Mouse (Mus musculus) liver, embryonic 16.5 days (tissue): ENCODE data around the gene Golph3. TPM values are rescaled to one million over a fixed set of nuclear protein-coding genes. Genes with fewer than 3 reads are reported as not detected.

Experiments
- polyA plus RNA-seq: library from polyadenylated mRNA; unstranded; fragments of >200 nt; fragmentation: Nextera tagmentation; extraction: Ambion mirVana; gene quantifications from 2 replicates; pipeline ENCODE4 v1.2.1, GENCODE M21; 2015

Gene Golph3
- polyA plus RNA-seq, 1 experiment from 2014 or later, result 38.1 TPM

Other genes starting within 250 kb of the Golph3 start
- gene Zfr, start 203.6 kb upstream of the Golph3 start, polyA plus RNA-seq, result 34.8 and 38.1 TPM in 2 replicates
- 6.7 and 8.0 TPM in 2 replicates for gene Mtmr12, start 116.4 kb upstream of the Golph3 start, polyA plus RNA-seq
- gene 1810049J17Rik, start 449 bp downstream of the Golph3 start, polyA plus RNA-seq, result 1.1 and 1.4 TPM in 2 replicates